Mouse (Mus musculus) cerebellum, postnatal 4 days (tissue): ENCODE results near the gene Omg.

Experiments
- DNase-seq, 2 experiments: peaks; one replicate each; pipeline ENCODE4 v3.0.0; 2022; ENCODE audit warnings: low spot score in 2 of 2, mixed read lengths in 1 of 2

Gene Omg

DNA sequence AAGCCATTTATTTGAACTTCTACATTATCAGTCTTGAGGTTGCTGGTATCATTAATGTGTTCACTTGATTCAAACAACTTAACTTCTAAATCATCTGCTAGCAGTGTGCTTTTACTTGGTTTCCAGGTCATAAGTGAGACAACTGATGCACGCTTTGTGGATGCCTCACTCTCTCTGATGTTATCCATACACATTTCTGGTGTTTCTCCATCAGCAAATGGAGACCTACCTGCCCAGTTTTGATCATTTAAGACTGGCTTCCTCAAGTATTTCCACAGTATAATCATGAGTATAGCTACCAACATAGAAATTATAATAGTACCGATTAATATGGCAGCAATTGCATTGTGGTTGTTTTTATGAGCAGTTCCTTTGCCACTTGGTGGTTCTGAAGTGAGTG lies 11.9 kb upstream of the Omg start:
- no peak for DNase-seq

DNA sequence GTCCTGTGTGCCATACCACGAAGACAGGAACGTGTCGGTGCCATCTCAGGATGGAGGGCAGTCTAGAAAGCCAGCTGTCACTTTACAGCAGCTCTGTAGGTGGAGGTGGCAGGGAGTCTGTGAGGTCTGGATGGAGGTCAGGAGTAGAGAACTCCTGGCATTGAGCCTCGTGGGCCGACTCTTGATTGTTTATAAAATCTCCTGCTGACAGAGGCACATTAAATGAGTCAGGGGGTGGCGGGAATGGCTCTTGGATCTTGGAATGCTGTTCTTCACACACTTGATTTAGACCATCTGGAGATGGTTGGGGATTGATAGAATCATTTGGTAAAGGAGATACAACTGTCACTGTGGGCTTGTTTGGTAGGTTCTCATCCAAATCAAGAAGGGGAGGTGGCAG lies 11.4 kb upstream of the Omg start:
- no peak for DNase-seq

DNA sequence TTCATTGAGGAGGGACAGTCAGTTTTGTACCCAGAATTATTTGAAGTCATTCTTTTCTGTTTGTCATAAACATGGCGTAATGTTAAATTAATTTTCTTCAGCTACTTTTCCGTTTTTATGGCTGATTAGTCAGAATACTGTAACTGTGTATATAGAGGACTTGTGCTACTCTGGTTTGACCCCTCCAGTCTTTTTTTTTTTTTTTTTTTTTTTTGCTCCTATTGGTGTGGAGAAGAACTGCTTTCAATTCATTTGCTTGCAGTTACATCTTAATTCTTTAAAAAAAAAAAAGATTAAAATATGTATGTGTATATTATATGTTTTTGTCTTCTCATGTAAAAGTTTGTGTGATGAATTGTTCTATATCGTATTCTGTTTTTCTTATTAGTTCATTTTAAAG lies 8.1 kb upstream of the Omg start:
- no peak for DNase-seq

DNA sequence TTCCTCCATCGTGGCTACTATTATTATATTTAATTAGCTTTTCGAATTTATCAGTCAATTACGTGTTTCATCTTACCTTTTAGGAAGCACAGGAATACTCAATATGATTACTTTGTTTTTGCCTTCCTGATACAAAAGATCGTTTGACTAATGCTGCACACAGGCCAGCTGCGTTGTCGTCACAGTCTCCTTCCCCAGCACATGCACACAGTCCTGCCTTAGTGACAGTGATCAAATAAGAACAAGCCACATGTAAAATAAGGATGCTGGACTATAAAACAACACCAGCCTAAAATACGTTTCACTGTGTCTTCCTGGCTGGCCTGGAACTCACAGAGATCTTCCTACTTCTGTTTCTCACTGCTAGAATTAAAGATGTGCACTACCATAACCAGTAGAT lies 622 bp upstream of the Omg start:
- DNase-seq = no peak

DNA sequence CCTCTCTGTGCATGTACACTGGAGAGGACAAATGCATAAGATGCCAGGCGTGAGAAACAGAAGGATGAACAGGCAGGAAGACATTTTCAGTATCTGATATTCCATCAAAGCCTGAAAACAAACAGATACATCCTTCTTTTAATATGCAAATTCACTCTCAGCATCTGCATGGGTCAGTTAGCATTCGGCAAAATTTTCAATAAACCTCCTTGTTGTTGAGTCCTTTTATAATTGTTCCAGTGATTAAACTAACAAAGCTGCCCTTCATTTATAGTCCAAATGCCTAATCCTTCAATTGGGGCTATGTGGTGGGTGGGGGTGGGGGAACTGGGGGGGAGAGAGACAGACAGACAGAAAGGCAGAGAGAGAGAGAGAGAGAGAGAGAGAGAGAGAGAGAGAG lies 967 bp downstream of the Omg start:
- no peak for DNase-seq

DNA sequence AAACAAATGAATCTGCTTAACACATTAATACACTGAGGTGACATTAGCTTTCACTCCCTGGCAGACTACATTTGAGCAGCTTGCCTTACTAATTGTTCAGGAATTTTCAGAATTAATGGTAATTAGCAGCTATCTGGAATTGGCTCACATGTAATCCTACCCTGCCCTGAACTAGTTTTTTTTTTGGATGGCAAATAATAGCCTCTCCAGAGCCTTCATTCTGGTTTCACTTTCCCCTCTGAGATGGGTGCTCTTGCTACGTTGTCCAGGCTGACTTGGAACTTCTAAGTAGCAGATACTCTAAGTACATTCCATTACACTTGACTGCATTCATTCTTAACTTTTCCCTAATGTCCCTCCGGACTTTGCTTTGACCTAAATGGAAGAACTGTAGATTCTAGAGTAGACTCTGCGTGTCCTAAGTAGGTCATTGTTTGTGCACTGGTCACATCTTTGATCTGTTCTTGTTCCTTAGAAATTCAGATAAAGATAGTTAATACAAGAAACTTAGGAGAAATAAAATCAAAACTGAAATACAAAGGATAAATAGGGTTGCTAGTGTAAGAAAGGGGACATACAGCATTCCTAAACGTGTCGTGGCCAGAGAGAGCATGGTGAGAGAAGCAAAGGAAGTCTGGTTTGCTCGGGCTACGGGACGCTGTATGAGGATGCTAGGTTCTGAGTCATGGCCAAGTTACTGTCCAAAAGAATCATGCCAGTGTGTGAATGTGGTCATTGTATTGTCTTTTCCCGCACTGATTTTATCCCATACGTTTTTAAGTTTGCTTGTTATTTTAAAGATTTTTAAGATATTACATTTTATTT lies 8.7 kb downstream of the Omg start:
- no peak for DNase-seq

DNA sequence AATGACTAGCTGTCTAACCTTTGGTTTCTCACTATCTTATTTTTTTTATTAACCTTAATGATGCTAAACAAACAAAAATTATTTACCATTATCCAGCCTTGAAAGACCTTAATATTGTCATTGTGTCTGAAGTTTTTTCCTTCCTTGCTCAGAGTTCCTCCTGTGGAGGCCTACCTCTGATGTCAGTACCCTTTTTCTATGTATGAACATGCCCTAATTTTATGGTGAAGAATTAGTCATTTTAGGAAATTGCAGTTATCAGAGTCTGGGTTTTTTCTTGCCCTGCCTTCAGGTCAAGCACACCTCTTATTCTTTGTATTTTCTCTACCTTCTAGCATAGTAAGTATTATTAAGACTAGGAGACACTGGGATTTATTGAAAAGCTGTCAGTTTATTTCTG lies 19.2 kb downstream of the Omg start:
- no peak for DNase-seq

DNA sequence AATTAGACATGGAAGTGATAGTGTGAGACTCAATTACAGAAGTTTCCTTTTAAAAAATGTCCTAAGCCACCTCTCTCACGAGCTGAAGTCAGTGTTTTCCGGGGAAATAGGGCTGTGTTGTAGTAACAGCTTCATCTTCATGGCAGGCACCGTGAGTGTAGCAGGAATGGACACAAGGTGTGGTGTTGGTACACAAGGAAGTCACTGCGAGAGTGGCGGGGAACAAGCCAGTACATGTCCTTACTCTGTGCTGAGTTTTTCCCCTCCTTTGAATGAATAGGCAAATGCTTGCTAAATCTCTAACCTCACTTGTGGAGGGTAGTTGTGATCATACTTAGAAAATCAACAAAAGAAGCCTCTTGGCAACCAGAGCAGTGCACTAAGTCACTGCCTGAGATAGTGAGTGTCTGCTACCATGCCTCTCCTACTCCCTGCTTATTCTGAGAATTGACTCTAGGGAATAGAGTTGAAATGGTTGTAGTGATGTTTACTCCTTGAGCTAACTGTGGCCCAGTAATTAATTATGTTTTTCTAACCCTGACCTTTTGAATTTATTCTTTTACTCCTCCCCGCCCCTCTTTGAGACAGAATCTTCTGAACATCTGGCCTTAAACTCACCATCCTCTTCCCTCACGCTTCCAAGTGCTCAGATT lies 19.9 kb downstream of the Omg start:
- DNase-seq = no peak

DNA sequence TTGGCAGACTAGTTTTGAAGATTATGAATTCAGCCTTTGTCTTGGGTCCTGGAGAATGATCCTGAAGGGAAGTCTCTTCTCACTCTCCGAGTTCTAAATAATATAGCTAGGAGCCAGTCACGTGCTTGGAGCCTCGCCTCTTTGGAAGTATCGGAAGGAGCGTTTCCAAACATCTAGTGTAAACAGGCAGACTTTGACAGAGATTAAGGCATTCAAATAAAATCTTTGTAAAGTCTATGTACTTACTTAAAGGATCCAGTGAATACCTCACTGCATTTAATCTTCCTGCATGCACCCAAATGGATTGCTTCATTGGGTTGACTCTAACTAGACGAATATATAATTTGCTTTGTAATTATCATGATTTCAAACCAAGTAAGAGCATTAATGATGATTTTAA lies 20.5 kb downstream of the Omg start:
- DNase-seq = no peak

DNA sequence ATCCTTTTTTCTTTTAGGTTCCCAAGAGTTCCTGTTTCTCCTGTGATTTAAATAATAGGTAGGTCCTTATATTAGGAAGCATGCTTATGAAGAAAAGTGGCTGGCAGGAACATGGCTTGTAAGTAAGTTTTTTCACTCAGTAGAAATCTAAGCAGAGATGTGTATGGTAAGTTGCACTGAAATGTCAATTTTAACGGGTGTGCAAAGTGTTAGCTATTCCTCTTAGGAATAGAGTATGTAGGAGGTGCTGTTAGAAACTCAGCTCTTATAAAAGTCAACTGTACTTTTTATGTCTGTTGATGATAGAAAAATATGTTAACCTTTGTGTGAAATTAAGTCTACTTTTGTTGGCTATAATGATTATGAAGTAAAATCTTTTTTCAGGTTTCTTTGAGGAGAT lies 35.8 kb downstream of the Omg start:
- DNase-seq = no peak

DNA sequence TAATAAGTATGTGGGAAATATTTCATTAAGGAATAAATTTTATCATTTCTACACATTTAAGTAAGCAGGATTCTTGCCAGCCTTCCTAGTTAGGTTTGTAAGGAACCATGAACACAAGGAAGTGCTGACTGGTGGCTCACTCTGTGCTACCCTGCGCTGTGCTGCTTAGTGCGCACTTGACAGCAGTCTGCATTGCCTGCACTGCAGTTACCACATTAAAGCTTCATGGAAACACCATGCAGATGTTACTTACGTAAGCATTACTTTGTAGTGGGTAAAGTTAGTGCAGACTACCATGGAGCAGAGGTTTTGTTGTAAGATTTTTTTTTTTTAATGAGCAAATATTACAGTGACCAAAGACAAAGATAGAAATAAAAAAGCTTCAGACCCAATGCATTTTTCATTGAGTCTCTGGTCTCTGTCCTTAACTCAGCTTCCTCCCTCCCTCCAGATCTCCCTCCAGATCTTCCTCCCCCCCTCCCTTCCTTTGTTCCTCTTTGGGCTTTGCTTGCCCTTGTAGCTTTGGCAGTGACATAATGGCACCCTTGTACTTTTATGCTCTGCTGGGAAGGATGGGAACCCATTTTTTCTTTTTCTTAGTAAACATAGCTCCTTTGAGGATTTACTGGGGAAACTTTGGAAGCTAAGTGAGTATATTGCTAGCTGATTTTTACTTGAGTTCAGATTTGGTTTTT lies 43.0 kb downstream of the Omg start:
- no peak for DNase-seq

DNA sequence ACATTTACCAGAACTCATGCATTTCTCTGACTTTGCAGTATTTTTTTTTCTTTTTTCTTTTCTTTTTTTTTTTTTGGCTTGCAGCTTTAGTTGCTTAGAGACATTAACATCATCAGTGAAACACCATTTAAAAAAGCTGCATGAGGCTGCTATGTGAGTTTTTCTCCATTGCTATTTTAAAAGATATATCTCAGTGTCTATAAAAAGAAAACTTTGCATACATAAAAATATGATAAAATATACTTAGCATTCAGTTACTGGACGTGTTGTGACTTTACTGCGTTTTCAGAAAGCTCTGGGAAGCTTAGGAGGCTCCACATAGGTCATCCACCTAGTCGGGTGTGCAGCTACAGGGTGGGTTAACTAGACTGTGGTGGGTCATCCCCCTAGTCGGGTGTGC lies 44.0 kb downstream of the Omg start:
- no peak for DNase-seq

DNA sequence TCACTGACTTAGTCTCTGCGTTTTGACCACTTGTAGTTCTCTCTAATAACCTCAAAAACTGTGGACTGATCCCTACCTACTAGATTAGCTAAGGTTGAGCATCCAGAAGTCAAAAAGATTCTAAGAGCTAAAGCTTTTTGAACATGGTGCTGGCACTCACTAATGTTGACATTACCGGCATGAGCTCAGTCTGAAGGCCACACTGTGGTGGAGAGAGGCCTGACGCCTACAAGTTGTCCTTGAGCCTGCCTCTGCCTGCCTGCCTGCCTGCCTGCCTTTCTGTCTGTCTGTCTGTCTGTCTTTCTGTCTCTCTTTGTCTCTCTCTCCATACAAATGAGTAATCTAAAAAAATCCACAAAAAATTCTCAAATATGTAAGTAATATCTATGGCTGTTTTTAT lies 46.0 kb downstream of the Omg start:
- DNase-seq = no peak

DNA sequence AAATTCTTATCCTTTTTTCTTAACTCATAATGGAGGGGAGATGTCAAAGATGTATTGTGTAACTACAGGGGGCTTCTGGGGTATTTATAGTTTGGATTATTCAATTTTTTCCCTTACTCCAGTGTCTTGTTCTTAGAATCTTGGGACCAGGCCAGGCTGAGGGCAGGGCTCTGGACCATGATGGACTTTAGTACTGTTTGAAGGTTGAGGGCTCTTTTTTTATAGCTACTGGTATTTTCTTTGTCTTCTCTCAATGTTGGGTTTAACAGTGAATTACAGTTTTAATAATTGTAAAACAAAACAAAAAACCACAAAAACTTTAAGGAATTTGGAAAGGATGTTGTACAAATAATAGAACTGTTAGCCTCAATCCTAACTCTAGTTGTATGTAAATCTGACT lies 50.9 kb downstream of the Omg start:
- DNase-seq = no peak
